Mouse (Mus musculus) hindbrain, embryonic 13.5 days (tissue): ENCODE results near the gene Castor2. TPM values are rescaled to one million over a fixed set of nuclear protein-coding genes. Genes with fewer than 3 reads are reported as not detected.

Experiments
- ATAC-seq: fragments of 200-750 bp; cut with Nextera tagmentation; 2 replicates; pipeline ENCODE4 v1.8.0; 2017; ENCODE audit warnings: moderate TSS enrichment; ENCODE audit not compliant: low FRiP score
- H3K27ac ChIP-seq: fragments of 300-500 bp; sonication (generic); 2 replicates; pipeline ENCODE4 v1.5.1; 2015; ENCODE audit warnings: inconsistent platforms, mild to moderate bottlenecking, moderate library complexity
- H3K27me3 ChIP-seq: fragments of 300-500 bp; sonication (generic); 2 replicates; pipeline ENCODE4 v1.6.1; 2015; ENCODE audit warnings: mild to moderate bottlenecking, inconsistent platforms
- H3K36me3 ChIP-seq: fragments of 300-500 bp; sonication (generic); 2 replicates; pipeline ENCODE4 v1.6.1; 2015; ENCODE audit warnings: mild to moderate bottlenecking, inconsistent platforms
- H3K4me1 ChIP-seq: fragments of 300-500 bp; sonication (generic); replicated peaks from 2 replicates; pipeline ENCODE4 v1.6.1; 2015; ENCODE audit warnings: inconsistent platforms
- H3K4me2 ChIP-seq: fragments of 300-500 bp; sonication (generic); 2 replicates; pipeline ENCODE4 v1.6.1; 2015; ENCODE audit warnings: inconsistent platforms, mild to moderate bottlenecking, moderate library complexity
- H3K4me3 ChIP-seq: fragments of 300-500 bp; sonication (generic); 2 replicates; pipeline ENCODE4 v1.5.1; 2015; ENCODE audit warnings: mild to moderate bottlenecking, inconsistent platforms
- H3K9ac ChIP-seq: fragments of 300-500 bp; sonication (generic); 2 replicates; pipeline ENCODE4 v1.6.1; 2015; ENCODE audit warnings: mild to moderate bottlenecking, inconsistent platforms
- H3K9me3 ChIP-seq: fragments of 300-500 bp; sonication (generic); 2 replicates; pipeline ENCODE4 v1.6.1; 2016; ENCODE audit warnings: inconsistent platforms
- WGBS: fragments of 180-500 bp; shearing (Covaris S2); methylation state at CpG from one replicate; pipeline ENCODE4 v1.1.7; 2015; 5-methylcytosine and 5-hydroxymethylcytosine counted together
- polyA plus RNA-seq: library from polyadenylated mRNA; unstranded; fragments of >200 nt; fragmentation: Nextera tagmentation; extraction: Ambion mirVana; gene quantifications from 2 replicates; pipeline ENCODE4 v1.2.1, GENCODE M21; 2015

Gene Castor2
- polyA plus RNA-seq, 1 experiment from 2014 or later: 29.3 TPM

GRCm38 (mm10) chr5:134188571-134188970 is 89.1 kb downstream of the Castor2 start:
- peaks cover 7% of the 10 kb centered on the region for H3K4me1 ChIP-seq
- H3K4me2 ChIP-seq: no peak overlapping the region
- H3K4me3 ChIP-seq: no peak overlapping the region
- no peak for ATAC-seq
- peaks cover 15% of the 10 kb centered on the region for H3K36me3 ChIP-seq
- no peak overlapping the region for H3K9ac ChIP-seq
- H3K9me3 ChIP-seq: no peaks in the 10 kb centered on the region
- 79% methylated on average over 7 of the region's 7 CpGs for WGBS
- no peaks in the 10 kb centered on the region for H3K27me3 ChIP-seq
- no peak overlapping the region for H3K27ac ChIP-seq

GRCm38 (mm10) chr5:134193664-134194063 is 94.2 kb downstream of the Castor2 start:
- Histone ChIP-seq H3K36me3 (peaks cover 49% of the 10 kb centered on the region), H3K4me3 (no peak overlapping the region), H3K27ac (no peak overlapping the region), H3K4me1 (no peaks in the 10 kb centered on the region), H3K9ac (no peak overlapping the region), H3K9me3 (no peaks in the 10 kb centered on the region), H3K27me3 (no peaks in the 10 kb centered on the region), H3K4me2 (no peak overlapping the region)
- 92% methylated on average over 8 of the region's 8 CpGs for WGBS
- no peak for ATAC-seq

Other genes starting within 250 kb of the Castor2 start
- gene Rcc1l, start 77.1 kb downstream of the Castor2 start, polyA plus RNA-seq: 19.9 and 20.4 TPM in 2 replicates
- 12.8 and 14.1 TPM in 2 replicates for gene Gtf2ird2, start 84.3 kb downstream of the Castor2 start, polyA plus RNA-seq
- 2.3 and 3.5 TPM in 2 replicates for gene Ncf1, start 129.9 kb downstream of the Castor2 start, polyA plus RNA-seq
- 173 TPM in 2 replicates for gene Gtf2i, start 215.0 kb downstream of the Castor2 start, polyA plus RNA-seq